Mouse (Mus musculus) hindbrain, embryonic 15.5 days (tissue): ENCODE results near the gene Fbxo39. TPM values are rescaled to one million over a fixed set of nuclear protein-coding genes. Genes with fewer than 3 reads are reported as not detected.

Experiments
- ATAC-seq: fragments of 200-750 bp; cut with Nextera tagmentation; 2 replicates; pipeline ENCODE4 v1.8.0; 2017; ENCODE audit warnings: low read depth, moderate number of reproducible peaks, moderate TSS enrichment; ENCODE audit not compliant: low FRiP score
- H3K27ac ChIP-seq: fragments of 300-500 bp; sonication (generic); replicated peaks from 2 replicates; pipeline ENCODE4 v1.5.1; 2015; ENCODE audit warnings: mild to moderate bottlenecking, inconsistent platforms
- H3K27me3 ChIP-seq: fragments of 300-500 bp; sonication (generic); 2 replicates; pipeline ENCODE4 v1.6.1; 2015; ENCODE audit warnings: control low read depth, inconsistent platforms
- H3K36me3 ChIP-seq: fragments of 300-500 bp; sonication (generic); 2 replicates; pipeline ENCODE4 v1.6.1; 2015; ENCODE audit warnings: control low read depth, inconsistent platforms
- H3K4me1 ChIP-seq: fragments of 300-500 bp; sonication (generic); replicated peaks from 2 replicates; pipeline ENCODE4 v1.6.1; 2015; ENCODE audit warnings: control low read depth, inconsistent platforms
- H3K4me2 ChIP-seq: fragments of 300-500 bp; sonication (generic); 2 replicates; pipeline ENCODE4 v1.6.1; 2015; ENCODE audit warnings: moderate library complexity, mild to moderate bottlenecking, inconsistent platforms
- H3K4me3 ChIP-seq: fragments of 300-500 bp; sonication (generic); 2 replicates; pipeline ENCODE4 v1.5.1; 2015; ENCODE audit warnings: mild to moderate bottlenecking, inconsistent platforms
- H3K9ac ChIP-seq: fragments of 300-500 bp; sonication (generic); 2 replicates; pipeline ENCODE4 v1.6.1; 2015; ENCODE audit warnings: inconsistent platforms
- H3K9me3 ChIP-seq: fragments of 300-500 bp; sonication (generic); 2 replicates; pipeline ENCODE4 v1.6.1; 2016; ENCODE audit warnings: control low read depth, inconsistent platforms
- WGBS: fragments of 180-500 bp; shearing (Covaris S2); methylation state at CpG from one replicate; pipeline ENCODE4 v1.1.7; 2015; 5-methylcytosine and 5-hydroxymethylcytosine counted together
- polyA plus RNA-seq: library from polyadenylated mRNA; unstranded; fragments of >200 nt; fragmentation: Nextera tagmentation; extraction: Ambion mirVana; gene quantifications from 2 replicates; pipeline ENCODE4 v1.2.1, GENCODE M21; 2015

Gene Fbxo39
- polyA plus RNA-seq, 1 experiment from 2014 or later: not detected

GRCm38 (mm10) chr11:72285971-72286480 lies 28.2 kb upstream of the Fbxo39 start:
- 78% methylated on average over 6 of the region's 6 CpGs for WGBS
- no peak for ATAC-seq
- Histone ChIP-seq H3K27me3 (no peaks in the 10 kb centered on the region), H3K9ac (no peak overlapping the region), H3K9me3 (no peaks in the 10 kb centered on the region), H3K27ac (no peak overlapping the region), H3K4me1 (no peaks in the 10 kb centered on the region), H3K4me2 (no peak overlapping the region), H3K4me3 (no peak overlapping the region), H3K36me3 (no peaks in the 10 kb centered on the region)

GRCm38 (mm10) chr11:72286651-72287050 lies 27.6 kb upstream of the Fbxo39 start:
- H3K27me3 ChIP-seq: no peaks in the 10 kb centered on the region
- H3K4me1 ChIP-seq: no peaks in the 10 kb centered on the region
- no peak overlapping the region for H3K9ac ChIP-seq
- H3K27ac ChIP-seq: no peak overlapping the region
- no peak overlapping the region for H3K4me2 ChIP-seq
- H3K9me3 ChIP-seq: no peaks in the 10 kb centered on the region
- no peak for ATAC-seq
- H3K4me3 ChIP-seq: no peak overlapping the region
- H3K36me3 ChIP-seq: no peaks in the 10 kb centered on the region
- 90% methylated on average over 3 of the region's 3 CpGs for WGBS

- H3K27me3 ChIP-seq: no peaks in the 10 kb centered on the region
- H3K4me2 ChIP-seq: no peak overlapping the region
- no peaks in the 10 kb centered on the region for H3K9me3 ChIP-seq
- no peaks in the 10 kb centered on the region for H3K36me3 ChIP-seq
- H3K4me3 ChIP-seq: no peak overlapping the region
- no peaks in the 10 kb centered on the region for H3K4me1 ChIP-seq
- WGBS: 94% methylated on average over 2 of the region's 2 CpGs
- no peak for ATAC-seq
- H3K27ac ChIP-seq: no peak overlapping the region
- no peak overlapping the region for H3K9ac ChIP-seq
Measured at GRCm38 (mm10) chr11:72287126-72287525, 27.1 kb upstream of the Fbxo39 start.

- H3K4me3 ChIP-seq: no peak overlapping the region
- no peak for ATAC-seq
- H3K9ac ChIP-seq: no peak overlapping the region
- no peaks in the 10 kb centered on the region for H3K36me3 ChIP-seq
- no peaks in the 10 kb centered on the region for H3K9me3 ChIP-seq
- no peak overlapping the region for H3K4me2 ChIP-seq
- 85% methylated on average over 3 of the region's 3 CpGs for WGBS
- no peaks in the 10 kb centered on the region for H3K4me1 ChIP-seq
- H3K27ac ChIP-seq: no peak overlapping the region
- H3K27me3 ChIP-seq: no peaks in the 10 kb centered on the region
Measured at GRCm38 (mm10) chr11:72287543-72287942, 26.7 kb upstream of the Fbxo39 start.

GRCm38 (mm10) chr11:72293116-72293515 lies 21.1 kb upstream of the Fbxo39 start:
- Histone ChIP-seq H3K4me2 (no peak overlapping the region), H3K36me3 (no peaks in the 10 kb centered on the region), H3K27ac (no peak overlapping the region), H3K4me3 (no peak overlapping the region), H3K9ac (no peak overlapping the region), H3K9me3 (no peaks in the 10 kb centered on the region), H3K27me3 (no peaks in the 10 kb centered on the region), H3K4me1 (no peaks in the 10 kb centered on the region)
- ATAC-seq: no peak
- WGBS: 65% methylated on average over 2 of the region's 2 CpGs

- no peak for ATAC-seq
- Histone ChIP-seq H3K27ac (no peak within 1 kb of the TSS), H3K36me3 (no peaks in the 10 kb centered on the region), H3K9me3 (no peaks in the 10 kb centered on the region), H3K4me2 (peak within 1 kb of the TSS; percentile 32), H3K9ac (no peak within 1 kb of the TSS), H3K4me3 (0 out of 2 replicates have a peak within 1 kb of the TSS, but pooled peaks have one; percentile 2), H3K4me1 (no peaks in the 10 kb centered on the region), H3K27me3 (no peaks in the 10 kb centered on the region)
- 19% methylated on average over 6 of the region's 6 CpGs for WGBS
Measured at GRCm38 (mm10) chr11:72301334-72301733, 12.9 kb upstream of the Fbxo39 start, which contains the start of gene Xaf1. Gene Xaf1, plus strand, starts transcription at chr11:72301629.

- no peaks in the 10 kb centered on the region for H3K4me1 ChIP-seq
- H3K9me3 ChIP-seq: no peaks in the 10 kb centered on the region
- no peaks in the 10 kb centered on the region for H3K36me3 ChIP-seq
- ATAC-seq: no peak
- H3K27me3 ChIP-seq: no peaks in the 10 kb centered on the region
- H3K27ac ChIP-seq: no peak overlapping the region
- 73% methylated on average over 7 of the region's 7 CpGs for WGBS
- H3K9ac ChIP-seq: no peak overlapping the region
- H3K4me3 ChIP-seq: no peak overlapping the region
- H3K4me2 ChIP-seq: peak overlapping the region; percentile 32; the same call in 1 of the 2 replicates
Measured at GRCm38 (mm10) chr11:72302230-72302629, 12.0 kb upstream of the Fbxo39 start.

GRCm38 (mm10) chr11:72307461-72307860 lies 6.8 kb upstream of the Fbxo39 start:
- WGBS: 91% methylated on average over 5 of the region's 5 CpGs
- Histone ChIP-seq H3K4me1 (no peaks in the 10 kb centered on the region), H3K27ac (no peak overlapping the region), H3K9ac (no peak overlapping the region), H3K4me3 (no peak overlapping the region), H3K9me3 (no peaks in the 10 kb centered on the region), H3K4me2 (no peak overlapping the region), H3K27me3 (no peaks in the 10 kb centered on the region), H3K36me3 (no peaks in the 10 kb centered on the region)
- ATAC-seq: no peak

- no peaks in the 10 kb centered on the region for H3K4me1 ChIP-seq
- ATAC-seq: no peak
- WGBS: 74% methylated on average over 2 of the region's 2 CpGs
- H3K27me3 ChIP-seq: peaks cover 8% of the 10 kb centered on the region; the same call in 1 of the 2 replicates
- H3K27ac ChIP-seq: no peak overlapping the region
- no peak overlapping the region for H3K9ac ChIP-seq
- no peaks in the 10 kb centered on the region for H3K36me3 ChIP-seq
- no peak overlapping the region for H3K4me3 ChIP-seq
- no peak overlapping the region for H3K4me2 ChIP-seq
- no peaks in the 10 kb centered on the region for H3K9me3 ChIP-seq
Measured at GRCm38 (mm10) chr11:72308982-72309381, 5.3 kb upstream of the Fbxo39 start.

GRCm38 (mm10) chr11:72310491-72310890 lies 3.8 kb upstream of the Fbxo39 start:
- no peak overlapping the region for H3K4me2 ChIP-seq
- peaks cover 4% of the 10 kb centered on the region for H3K4me1 ChIP-seq
- 85% methylated on average over 4 of the region's 4 CpGs for WGBS
- no peak overlapping the region for H3K27ac ChIP-seq
- H3K27me3 ChIP-seq: peaks cover 20% of the 10 kb centered on the region
- no peaks in the 10 kb centered on the region for H3K36me3 ChIP-seq
- no peak overlapping the region for H3K4me3 ChIP-seq
- H3K9ac ChIP-seq: no peak overlapping the region
- no peaks in the 10 kb centered on the region for H3K9me3 ChIP-seq
- no peak for ATAC-seq

GRCm38 (mm10) chr11:72311355-72312001 lies 2.8 kb upstream of the Fbxo39 start:
- Histone ChIP-seq H3K4me1 (peaks cover 4% of the 10 kb centered on the region), H3K27ac (no peak overlapping the region), H3K27me3 (peaks cover 20% of the 10 kb centered on the region), H3K4me3 (no peak overlapping the region), H3K36me3 (no peaks in the 10 kb centered on the region), H3K9ac (no peak overlapping the region), H3K9me3 (no peaks in the 10 kb centered on the region), H3K4me2 (no peak overlapping the region)
- WGBS: 88% methylated on average over 10 of the region's 10 CpGs
- no peak for ATAC-seq

- ATAC-seq: no peak
- H3K4me3 ChIP-seq: no peak overlapping the region
- no peak overlapping the region for H3K27ac ChIP-seq
- peaks cover 20% of the 10 kb centered on the region for H3K27me3 ChIP-seq
- no peak overlapping the region for H3K4me2 ChIP-seq
- H3K9ac ChIP-seq: no peak overlapping the region
- H3K4me1 ChIP-seq: peaks cover 4% of the 10 kb centered on the region
- WGBS: 91% methylated on average over 5 of the region's 5 CpGs
- H3K36me3 ChIP-seq: no peaks in the 10 kb centered on the region
- H3K9me3 ChIP-seq: no peaks in the 10 kb centered on the region
Measured at GRCm38 (mm10) chr11:72318026-72318425, 3.8 kb downstream of the Fbxo39 start.

- Histone ChIP-seq H3K9me3 (no peaks in the 10 kb centered on the region), H3K27ac (no peak overlapping the region), H3K4me3 (no peak overlapping the region), H3K4me2 (no peak overlapping the region), H3K9ac (no peak overlapping the region), H3K36me3 (no peaks in the 10 kb centered on the region), H3K4me1 (no peaks in the 10 kb centered on the region), H3K27me3 (no peaks in the 10 kb centered on the region)
- 72% methylated on average over 3 of the region's 3 CpGs for WGBS
- ATAC-seq: no peak
Measured at GRCm38 (mm10) chr11:72324431-72324830, 10.2 kb downstream of the Fbxo39 start.
